Mouse (Mus musculus) cerebellum, postnatal 25 days (tissue): Measurements from ENCODE around the gene Zfp382.
A peak's percentile ranks its signal among the peaks of the same experiment; 100 is the strongest.
"Not testable (repeated sequence)": the region's sequence is repeated elsewhere in the genome, so short reads cannot be mapped to it uniquely, and the experiment has no call there.

ENCODE experiments used
- DNase-seq, 2 experiments: peaks; one replicate each; pipeline ENCODE4 v3.0.0; 2021; ENCODE audit warnings: mixed read lengths in 2 of 2

Gene Zfp382

GRCm38 (mm10) chr7:30121308-30122187 lies at the start of gene Zfp382:
Gene Zfp382 (plus strand): TSS chr7:30121942.
- DNase-seq: peak; percentile 94 to 97

GRCm38 (mm10) chr7:30072146-30073028 lies 49.4 kb upstream of the Zfp382 start, which contains the start of gene Zfp82:
Gene Zfp82 (minus strand): TSS chr7:30072900.
- peak; percentile 88 to 93 for DNase-seq

- no peak for DNase-seq
These were observed 35.2 kb upstream of the Zfp382 start for GRCm38 (mm10) chr7:30086524-30086923.

- no peak for DNase-seq
These were observed 32.3 kb upstream of the Zfp382 start for GRCm38 (mm10) chr7:30089405-30089804.

- DNase-seq: peak; percentile 96 to 97
These were observed 31.4 kb upstream of the Zfp382 start, which contains the start of the genes Gm26920 and Zfp566 for GRCm38 (mm10) chr7:30090092-30090969. Gene Gm26920 (minus strand): TSS chr7:30090410. Gene Zfp566 (minus strand): TSS chr7:30090527.

- no peak for DNase-seq
These were observed 30.7 kb upstream of the Zfp382 start for GRCm38 (mm10) chr7:30090970-30091585.

- no peak for DNase-seq
These were observed 29.1 kb upstream of the Zfp382 start for GRCm38 (mm10) chr7:30092666-30093065.

GRCm38 (mm10) chr7:30093918-30094415 lies 27.8 kb upstream of the Zfp382 start:
- no peak for DNase-seq

- DNase-seq: peak; percentile 92
These were observed 26.9 kb upstream of the Zfp382 start, which contains the start of gene Zfp260 for GRCm38 (mm10) chr7:30094646-30095429. Gene Zfp260 (plus strand): TSS chr7:30094777.

GRCm38 (mm10) chr7:30095551-30096125 lies 26.1 kb upstream of the Zfp382 start:
- no peak for DNase-seq

- DNase-seq: peak; percentile 65 to 79
These were observed 22.4 kb upstream of the Zfp382 start for GRCm38 (mm10) chr7:30099297-30099696.

- no peak for DNase-seq
These were observed 5.7 kb upstream of the Zfp382 start for GRCm38 (mm10) chr7:30116076-30116475.

GRCm38 (mm10) chr7:30117935-30118334 lies 3.8 kb upstream of the Zfp382 start:
- DNase-seq: not testable (repeated sequence)

GRCm38 (mm10) chr7:30122188-30122530 lies 417 bp downstream of the Zfp382 start:
- DNase-seq: no peak

- no peak for DNase-seq
These were observed 8.2 kb downstream of the Zfp382 start for GRCm38 (mm10) chr7:30129900-30130299.

- DNase-seq: no peak
These were observed 10.7 kb downstream of the Zfp382 start for GRCm38 (mm10) chr7:30132396-30132795.

- peak; percentile 26 to 34 for DNase-seq
These were observed 15.1 kb downstream of the Zfp382 start for GRCm38 (mm10) chr7:30136826-30137225.

GRCm38 (mm10) chr7:30143170-30143554 lies 21.4 kb downstream of the Zfp382 start:
- no peak for DNase-seq

- peak; percentile 75 to 84 for DNase-seq
These were observed 21.9 kb downstream of the Zfp382 start for GRCm38 (mm10) chr7:30143555-30144209.

GRCm38 (mm10) chr7:30147011-30147410 lies 25.3 kb downstream of the Zfp382 start:
- DNase-seq: no peak
